Mouse (Mus musculus) cerebellum, adult 18-20 months (tissue): ENCODE data around the gene Pfn4.
"Not testable (repeated sequence)": the region's sequence is repeated elsewhere in the genome, so short reads cannot be mapped to it uniquely, and the experiment has no call there.

Experiments used
- DNase-seq, 2 experiments: peaks; one replicate each; pipeline ENCODE4 v3.0.0; 2021

Gene Pfn4

DNA sequence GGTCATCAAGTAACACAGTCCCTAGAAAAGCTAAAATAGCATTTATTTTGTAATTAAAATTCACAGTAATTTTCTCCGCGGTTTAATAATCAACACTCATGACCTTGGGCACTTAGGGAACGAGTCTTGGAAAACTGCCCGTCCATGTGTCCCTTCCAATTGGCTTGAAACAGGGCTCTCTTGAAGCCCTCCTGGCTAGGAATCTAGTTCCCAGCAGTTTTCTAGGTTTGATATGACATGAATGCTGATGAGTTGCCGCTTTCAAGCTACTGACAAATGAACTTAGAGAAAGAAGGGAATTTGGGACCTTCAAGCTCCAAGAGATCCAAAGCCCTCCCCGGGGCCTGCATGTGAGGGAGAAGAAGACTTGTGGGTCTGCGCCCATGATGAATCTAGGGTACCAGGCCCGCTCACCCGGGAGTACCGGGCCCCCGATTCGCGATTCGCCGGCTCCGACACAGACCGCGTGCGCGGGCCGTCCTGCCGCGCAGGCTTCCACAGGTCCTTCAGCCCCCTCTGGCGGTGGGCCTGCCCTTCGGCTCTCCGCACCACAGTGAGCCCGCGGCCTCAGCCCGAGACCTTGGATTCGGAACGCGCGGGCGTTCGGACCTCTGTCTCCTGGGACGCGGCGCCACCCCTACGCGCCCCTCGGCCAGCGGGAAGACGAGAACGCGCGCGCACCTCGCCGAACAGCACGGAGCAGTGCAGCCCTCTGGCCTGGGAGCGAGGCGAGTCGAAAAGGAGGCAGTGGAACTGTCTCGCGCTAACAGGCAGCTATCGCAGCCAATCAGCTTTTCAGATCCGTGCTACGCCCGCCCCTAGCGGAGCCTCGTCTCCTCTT is at the start of gene Pfn4, which contains the start of gene Fam228b:
Pfn4 (plus strand) TSS at position 531 of the 841 bp plus-strand sequence.
Fam228b (minus strand) TSS at position 776 of the 841 bp plus-strand sequence.
- peak; percentile 98 for DNase-seq

DNA sequence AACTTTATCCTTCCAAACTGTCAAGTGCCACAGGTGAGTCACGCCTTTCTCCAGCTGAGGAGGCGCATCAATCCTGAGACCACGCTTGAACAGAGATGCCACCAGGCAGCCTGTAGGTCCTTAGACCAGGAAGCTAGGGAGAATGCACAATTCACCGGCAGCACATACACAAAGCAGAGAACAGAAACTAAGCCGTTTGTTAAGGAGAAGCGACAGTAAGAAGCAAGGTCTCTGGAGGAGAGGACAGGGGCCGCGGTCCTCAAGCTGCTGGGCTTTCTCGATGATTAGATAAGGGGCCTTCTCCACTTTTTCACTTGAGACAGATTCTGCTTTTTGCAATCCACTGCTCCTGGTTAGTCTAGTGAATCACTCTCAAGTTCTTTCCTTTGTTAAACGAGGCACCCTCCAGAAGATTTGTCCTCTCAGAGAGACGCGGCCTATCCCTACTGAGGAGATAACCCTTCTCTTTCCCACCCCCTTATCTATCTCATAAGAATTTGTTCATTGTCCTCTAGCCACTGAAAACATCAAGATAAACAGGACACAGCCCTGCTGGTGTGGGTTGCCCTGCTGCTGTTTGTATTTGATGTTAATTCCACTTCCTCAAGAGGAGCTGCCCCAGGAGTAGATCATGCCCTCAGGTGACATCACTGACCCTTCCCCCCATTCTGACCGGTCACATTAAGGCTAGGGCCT is 49.6 kb upstream of the Pfn4 start:
- DNase-seq, result no peak

DNA sequence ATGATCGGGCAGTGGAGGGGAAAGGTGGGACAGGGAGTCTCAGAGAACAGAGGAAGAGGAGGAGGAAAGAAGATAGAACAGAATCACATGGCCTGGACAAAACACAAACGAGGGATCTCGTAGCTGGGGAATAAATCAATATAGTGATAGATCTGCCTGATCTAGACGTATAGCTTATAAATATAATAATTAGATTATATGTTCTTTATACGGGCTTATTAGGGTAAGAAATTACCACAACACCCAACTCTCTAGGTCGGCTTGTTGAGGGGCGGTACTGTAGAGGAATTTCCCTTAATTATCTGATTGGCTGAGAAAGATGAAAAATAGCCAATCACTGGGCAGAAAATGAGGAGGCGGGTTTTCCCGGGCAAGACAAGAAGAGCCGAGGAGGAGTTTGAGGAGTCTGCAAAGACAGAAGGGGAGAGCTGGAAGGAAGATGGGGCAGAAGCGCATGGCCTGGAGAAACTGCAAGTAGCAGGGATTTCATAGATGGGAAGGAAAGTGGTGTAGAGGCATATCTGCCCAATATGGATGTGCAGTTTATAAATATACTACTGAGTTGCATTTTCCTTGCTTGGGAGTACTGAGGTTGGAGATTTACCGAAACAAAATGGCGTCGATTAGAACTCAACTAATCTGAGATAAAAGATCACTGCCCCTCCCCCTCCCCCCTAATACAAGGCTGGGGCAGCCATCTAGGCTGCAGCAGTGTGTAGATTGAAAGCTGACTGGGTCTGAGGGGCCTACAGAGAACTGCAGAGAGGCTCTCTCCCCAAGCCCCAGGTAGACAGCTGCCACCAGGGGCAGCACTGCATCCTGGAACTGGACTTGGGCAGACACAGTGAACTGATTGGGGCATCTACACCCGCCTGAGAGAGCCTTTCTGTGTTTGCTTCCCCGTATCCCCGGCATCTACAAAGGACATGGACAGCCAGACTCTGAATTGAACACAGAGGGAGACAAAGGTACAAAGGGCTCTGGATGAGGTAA is 48.8 kb upstream of the Pfn4 start:
- DNase-seq, result no peak

DNA sequence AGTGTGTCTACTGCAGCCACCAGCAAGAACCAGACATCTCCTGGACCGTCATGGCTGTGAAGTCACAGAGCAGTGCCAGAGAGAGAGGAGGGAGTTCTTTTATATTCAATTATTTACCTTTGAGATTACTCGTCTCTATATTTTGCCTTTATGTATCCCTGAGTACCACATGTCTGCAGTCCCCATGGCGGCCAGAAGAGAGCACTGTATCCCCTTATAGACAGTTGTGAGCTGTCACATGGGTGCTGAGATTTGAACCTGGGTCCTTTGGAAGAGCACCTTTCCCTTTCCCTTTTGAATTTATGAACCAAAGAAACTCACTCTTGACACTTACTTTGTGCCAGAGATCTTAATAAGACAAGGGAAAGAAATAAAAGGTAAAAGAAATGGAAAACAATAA is 39.7 kb upstream of the Pfn4 start:
- no peak for DNase-seq

DNA sequence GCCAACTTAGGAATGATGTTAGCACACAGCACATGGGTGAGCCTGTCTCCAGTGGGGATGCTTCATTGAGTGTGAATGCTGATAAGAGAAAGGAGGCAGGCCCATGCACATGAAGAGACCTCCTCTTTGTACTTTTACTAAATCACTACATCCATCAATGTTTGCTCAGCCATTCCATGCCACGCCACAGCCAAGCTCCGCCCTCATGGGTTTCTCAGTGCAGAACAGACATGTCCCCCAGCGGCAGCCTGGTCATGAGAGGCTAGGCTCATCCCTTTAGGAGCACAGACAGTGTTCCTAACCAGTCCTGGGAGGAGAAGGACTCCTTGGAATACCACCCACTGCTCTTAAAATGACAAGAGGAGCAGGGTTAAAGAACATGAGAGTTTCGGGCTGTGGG is 37.2 kb upstream of the Pfn4 start:
- DNase-seq, result no peak

DNA sequence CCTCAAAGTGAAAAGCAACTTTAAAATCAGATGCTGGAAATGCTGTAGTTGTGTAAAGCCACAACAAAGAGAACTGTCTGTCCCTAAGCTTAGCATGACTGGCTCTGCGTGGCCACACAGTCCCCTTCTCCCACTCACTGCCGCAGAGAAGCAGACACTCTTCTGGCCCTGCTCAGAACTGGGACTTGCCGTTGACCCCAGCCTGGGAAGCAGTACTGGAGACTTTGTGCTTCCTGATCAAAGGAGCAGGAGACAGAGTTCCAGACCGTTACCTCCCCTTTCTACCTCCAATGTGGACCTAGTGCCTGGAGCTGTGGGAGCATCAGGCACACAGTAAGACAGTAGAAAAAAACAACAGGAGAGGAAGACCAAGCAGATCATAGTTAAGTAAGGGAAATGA is 36.5 kb upstream of the Pfn4 start:
- DNase-seq, result no peak

DNA sequence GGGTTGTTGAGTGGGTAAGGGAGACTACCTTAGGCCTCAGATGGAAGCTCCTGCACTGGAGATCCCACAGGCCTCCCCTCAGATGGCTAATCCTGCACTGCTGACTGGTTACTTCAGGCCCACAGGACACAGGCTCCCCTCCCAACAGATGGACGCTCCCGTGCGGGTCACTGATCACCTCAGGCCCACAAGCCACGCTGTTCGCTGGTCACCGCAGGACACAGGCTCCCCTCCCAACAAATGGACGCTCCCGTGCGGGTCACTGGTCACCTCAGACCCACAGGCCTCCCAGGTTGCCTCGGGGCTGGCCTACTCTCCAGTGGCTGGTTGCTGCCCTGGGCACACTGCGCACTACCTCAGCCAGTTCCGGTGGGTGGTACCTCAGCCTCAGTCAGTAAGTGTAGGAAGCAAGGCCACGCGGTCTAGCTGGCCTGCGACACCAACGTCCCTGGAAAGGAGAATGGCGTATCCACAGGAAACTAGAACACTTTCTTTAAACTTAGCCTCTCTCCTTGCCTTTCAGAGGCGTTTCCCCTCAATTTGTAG is 30.7 kb upstream of the Pfn4 start, which contains the start of gene Fam228a:
Fam228a (minus strand) TSS at position 400 of the 546 bp plus-strand sequence.
- no peak for DNase-seq

DNA sequence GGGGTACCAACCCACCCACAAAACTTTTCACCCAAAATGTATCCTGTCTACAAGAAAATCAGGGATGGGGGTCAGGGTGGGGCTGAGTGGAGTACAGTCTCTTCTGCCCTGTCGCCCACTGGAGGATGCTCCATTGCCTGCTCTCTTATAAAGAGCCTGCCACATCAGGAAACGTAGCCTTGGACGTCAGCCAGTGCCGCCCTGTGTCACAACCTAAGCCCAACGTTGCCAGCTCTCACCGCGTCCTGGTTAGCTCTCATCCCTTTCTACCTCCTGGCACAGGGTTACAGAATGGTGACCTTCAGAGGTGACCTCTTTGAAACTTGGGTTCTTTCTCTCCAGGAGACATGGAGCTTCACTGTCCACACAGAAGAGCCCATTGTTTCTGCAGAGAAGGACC is 28.0 kb upstream of the Pfn4 start:
- DNase-seq, result no peak

DNA sequence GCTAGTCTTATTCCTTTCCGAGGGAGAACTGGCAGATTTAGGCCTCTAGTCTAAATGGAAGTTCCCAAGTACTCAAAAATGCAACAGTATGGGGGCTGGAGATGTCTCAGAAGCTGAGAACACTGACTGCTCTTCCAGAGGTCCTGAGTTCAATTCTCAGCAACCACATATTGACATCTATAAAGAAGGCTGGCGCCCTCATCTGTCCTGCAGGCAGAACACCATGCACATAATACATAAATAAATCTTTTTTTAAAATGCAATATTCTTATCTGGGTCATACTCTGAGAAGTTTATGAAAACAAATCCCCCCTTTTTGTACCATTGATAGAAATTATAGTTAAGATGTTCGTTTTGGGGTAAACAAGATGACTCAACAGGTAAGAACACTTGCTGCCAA is 26.6 kb upstream of the Pfn4 start:
- DNase-seq, result no peak

DNA sequence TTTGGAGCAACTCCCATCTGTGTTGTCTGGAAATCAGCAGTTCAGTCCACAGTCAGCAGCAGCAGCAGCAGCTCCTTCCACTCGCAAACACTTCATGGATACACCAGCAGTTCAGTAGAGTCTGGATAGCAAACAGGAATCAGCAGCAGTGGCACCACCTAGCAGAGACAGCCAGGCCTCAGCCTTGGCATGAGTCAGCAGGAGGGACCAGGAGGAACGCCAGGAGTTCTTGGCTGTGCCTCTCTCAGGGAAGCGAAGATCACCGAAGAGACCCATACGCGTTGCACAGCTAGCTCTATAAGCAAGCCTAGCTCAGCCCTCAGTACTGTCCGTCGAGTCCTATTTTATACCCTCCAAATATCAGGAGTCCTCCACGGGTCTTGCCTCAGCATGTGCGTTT is 24.3 kb upstream of the Pfn4 start:
- no peak for DNase-seq

DNA sequence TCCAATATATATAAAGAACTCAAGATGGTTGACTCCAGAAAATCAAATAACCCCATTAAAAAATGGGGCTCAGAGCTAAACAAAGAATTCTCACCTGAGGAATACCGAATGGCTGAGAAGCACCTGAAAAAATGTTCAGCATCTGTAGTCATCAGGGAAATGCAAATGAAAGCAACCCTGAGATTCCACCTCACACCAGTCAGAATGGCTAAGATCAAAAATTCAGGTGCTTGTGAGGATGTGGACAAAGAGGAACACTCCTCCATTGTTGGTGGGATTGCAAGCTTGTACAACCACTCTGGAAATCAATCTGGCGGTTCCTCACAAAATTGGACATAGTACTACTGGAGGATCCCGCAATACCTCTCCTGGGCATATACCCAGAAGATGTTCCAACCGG is 14.4 kb upstream of the Pfn4 start:
- not testable (repeated sequence) for DNase-seq

DNA sequence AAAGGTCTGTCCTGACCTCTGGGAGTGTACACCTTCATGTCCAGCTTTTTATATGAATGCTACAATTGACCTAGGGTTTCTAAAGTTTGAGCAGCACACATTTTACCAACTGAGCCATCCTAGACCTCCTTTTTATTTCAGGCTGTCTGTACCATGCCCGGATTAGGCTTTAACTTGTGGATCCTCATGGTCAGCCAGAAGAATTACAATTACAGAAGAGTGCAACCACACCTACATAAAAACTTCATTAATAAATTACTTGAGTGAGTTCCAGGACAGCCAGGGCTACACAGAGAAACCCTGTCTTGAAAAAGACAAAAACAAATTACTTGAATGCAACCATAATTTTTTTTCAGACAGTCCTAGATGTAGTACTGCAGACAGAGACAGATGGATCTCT is 11.8 kb upstream of the Pfn4 start:
- no peak for DNase-seq

DNA sequence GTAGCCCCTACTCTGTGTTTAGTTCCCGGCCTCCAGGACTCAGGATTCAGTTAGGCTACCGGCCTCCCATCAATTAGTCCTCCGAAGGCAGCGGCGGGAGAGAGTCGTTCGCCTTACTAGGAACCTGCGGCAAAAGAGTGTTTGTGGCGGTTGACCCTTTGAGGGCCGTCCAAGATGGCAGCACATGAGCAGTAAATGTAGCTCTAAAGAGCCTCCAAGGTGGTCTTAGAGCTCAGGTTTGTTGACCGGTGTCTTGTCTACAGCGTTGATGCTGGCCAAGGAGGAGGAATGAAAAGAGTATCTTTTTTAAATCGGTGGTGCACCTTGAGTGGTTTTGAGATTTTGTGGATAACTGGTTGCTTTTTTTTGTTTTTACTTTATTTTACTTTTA is 506 bp downstream of the Pfn4 start:
- no peak for DNase-seq

DNA sequence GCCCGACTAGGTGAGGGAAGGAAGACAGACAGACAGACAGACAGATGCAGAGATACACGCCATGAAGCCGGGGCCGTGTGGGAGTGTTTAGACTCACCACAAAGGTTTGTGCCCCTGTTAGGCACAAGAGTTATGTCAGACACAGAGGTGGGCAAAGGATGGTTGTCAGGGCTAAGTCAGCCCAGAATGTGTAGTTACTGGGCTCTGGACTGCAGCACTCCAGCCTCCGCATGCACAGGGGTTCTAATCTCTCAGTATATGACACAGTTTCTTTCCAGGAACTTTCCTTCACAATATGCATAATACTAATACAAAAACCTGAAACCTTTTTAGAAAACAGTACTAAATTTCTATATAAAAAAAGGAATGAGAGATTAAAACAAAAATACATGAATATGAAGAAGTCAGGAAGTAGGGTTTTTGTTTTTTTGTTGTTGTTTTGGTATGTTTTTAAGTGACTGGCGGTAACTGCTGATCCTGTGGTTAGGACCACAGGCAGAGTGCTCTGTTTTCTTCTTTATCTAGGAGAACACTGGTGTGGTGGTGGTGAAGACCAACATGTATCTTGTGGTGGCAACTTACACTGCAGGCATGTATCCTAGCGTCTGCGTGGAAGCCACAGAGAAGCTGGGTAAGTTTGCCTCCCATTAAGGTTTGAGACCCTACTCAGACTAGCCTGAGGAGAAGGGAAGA is 6.2 kb downstream of the Pfn4 start:
- DNase-seq, result no peak

DNA sequence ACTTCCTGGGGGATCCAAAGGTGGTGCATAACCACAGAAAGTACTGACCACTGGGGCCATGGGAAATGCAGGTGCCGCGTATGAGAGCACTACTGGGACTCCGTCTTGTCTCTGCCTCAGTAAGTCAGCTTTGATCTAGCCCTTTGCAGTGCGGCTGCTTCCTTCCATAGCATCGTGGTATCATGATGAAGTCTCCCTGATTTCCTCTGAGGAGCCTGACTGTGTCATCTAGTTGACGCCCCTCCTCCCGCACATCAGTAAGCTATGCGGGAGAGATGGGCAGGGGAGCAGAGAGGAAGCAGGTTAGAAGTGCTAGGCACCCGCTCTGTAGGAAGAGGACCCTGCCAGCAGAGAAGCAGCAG is 6.7 kb downstream of the Pfn4 start:
- no peak for DNase-seq

DNA sequence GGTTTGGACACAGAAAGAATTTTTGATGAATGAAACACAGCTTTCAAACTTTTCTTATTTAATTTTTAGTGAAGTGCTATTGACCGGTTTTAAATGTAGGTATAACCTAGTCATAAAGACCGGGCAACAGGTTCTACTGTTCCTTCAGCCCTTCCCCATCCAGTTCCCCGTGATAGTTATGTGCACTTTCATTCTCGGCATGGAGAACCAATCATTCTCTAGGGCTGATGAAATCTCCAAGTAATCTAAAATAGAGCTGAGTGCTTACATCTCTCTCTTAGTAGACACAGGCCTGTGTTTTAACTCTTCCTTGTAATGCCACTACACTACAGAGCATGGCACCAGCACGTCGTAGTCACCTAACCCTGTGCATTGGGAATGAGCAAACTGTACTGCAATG is 8.9 kb downstream of the Pfn4 start:
- no peak for DNase-seq

DNA sequence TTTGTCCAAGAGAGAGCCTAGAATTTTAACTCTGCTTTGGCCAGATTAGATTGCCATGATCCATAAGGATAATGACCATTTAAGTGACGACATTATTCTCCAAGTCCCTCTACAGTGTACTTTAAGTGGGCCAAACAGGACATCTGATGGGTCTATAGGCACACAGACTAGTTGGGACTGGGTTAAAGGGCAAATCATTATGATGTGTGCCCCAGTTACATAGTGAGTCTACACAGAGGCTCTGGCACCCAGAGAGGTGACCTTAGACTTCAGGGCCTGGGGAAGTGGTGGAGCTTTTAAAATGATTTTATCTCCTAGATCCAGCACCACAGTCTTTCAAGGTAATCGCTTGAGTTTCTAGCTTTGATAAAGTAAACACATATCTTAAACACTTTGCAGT is 11.4 kb downstream of the Pfn4 start:
- DNase-seq, result no peak

DNA sequence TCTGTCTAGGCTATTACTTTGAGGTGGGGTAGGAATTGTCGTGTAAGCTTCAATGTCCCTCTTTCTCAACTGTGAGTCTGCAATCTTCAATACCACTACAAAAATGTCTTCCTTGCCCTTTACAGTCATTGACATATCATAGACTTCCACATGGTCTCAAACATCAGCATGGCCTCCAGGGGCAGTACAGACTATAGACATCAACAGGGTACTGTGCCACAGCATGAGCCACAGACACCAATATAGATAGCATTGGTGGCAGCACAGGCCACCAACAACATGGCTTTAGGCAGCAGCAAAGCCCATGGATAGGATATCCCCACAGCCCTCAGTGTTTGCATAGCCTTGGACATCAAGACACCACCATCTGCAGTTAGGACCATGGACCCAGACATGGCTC is 12.4 kb downstream of the Pfn4 start:
- DNase-seq, result no peak

DNA sequence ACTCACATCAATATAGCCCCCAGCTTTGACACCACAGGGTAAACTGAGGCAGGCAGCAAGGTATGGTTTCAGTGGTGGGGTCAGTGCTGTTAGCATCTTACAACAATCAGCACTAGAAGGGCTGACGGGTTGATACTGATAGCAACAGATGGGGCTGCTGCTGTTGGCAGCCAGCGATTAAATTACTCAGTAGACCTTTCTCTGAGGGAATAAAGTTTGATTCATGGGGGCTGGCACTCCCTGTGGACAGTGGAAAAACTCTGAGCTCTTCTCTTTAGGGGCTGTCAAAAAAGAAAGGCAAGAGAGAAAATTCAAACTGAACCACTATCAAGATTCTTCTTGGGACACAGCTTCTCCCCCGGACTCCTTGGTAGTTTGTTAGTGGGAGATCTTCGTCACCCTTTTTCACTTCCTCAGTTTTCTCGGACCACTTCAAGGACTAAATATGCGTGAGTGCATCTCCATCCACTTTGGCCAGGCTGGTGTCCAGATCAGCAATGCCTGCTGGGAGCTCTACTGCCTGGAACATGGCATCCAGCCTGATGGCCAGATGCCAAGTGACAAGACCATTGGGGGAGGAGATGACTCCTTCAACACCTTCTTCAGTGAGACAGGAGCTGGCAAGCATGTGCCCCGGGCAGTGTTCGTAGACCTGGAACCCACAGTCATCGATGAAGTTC is 13.0 kb downstream of the Pfn4 start:
- peak; percentile 23 to 35 for DNase-seq

DNA sequence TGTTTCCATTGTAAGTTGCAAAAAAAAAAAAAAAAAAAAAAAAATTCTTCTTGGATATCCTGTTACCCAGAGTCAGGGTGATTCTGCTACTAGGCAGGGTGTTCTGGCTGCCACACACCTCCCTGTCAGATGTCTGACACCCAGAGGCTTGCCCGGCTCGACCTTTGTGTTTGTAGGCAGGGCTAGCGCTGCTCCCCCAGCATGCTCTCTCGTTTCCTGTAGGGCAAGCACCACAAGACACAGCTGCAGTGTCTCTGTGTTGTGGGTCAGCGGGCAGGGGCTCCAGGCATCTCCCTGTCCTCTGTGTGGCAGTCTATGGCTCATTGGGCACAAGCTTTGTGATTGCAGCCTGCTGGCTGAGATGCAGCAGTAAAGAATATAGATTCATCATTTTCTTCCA is 14.8 kb downstream of the Pfn4 start:
- DNase-seq, result no peak

DNA sequence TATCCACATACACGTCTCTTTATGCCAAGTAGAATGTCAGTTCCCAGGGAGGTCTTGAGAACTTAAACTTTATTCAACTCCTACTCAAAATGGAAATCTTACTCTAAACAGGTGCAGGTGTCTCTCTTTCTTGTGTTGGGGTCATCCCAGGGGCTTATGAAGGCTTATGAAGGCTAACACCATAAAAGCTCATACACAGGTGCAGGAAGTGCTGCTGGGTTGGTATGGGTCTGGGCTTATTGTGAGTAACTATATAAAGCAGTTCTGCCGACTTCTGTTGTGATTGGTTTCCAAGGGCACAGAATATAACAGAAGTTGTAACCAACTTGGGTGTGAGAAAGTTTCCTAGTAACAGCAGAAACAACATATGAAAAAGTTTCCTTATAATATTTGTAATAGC is 15.6 kb downstream of the Pfn4 start:
- DNase-seq, result no peak

DNA sequence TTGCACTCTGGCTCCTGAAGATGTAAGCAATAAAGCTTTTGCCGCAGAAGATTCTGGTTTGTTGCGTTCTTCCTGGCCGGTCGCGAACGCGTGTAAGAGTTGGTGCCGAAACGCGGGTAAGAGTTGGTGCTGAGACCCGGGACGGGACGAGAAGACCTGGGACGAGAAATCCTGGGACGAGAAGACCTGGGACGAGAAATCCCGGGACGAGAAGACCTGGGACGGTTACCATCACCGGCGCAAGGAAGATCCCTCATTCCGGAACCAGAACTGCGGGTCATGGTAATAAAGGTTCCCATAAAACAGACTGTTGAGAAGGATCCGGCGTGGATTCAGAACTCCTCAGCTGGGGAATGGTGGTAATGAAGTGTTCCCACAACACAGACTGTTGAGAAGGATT is 19.3 kb downstream of the Pfn4 start:
- not testable (repeated sequence) for DNase-seq
